Mouse (Mus musculus): Measurements from ENCODE around the gene Hist1h2ag.

DNA sequence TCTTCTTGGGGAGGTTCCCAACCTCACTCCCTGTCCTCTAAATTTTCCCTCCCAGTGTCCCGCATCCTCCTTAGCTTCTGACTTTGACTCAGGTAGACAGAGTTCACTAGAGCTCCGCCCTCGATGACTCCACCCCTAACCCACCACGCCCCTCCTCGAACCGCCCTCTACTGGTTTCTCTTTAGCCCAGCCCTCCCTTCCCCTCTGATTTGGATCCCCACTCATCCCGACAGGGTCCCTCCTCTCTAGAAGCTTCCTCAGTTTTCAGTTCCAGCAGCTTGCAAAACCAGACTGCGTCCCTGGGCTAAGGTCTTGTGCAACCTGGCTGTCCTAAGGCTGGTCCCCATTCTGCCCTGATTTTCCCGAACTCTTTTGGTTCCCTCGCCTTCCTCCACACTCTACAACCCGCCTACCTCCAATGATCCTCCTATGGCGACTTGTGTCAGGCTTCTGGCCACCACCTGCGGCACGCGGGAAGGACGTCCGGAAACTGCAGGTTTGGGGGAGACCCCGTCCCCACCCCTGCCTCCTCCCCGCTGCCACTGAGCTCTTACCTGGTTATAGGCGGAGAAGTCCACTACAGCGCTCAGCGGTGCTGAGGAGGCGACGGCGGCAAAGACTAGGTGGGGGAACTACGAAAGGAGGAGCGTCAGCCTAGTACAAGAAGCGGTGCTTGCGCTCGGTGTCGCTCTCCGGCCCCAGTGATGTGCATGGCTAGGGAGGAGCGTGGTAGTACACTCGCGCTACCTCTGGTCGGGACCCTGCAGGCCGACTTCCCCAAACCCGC, 36.2 kb downstream of the Hist1h2ag start:
- TF ChIP-seq CTCF (IDR thresholded peaks at IDR 0.05; ENCODE audit: low read depth, low read length) (no peak), TAL1 (conservative IDR thresholded peaks at IDR 0.05; ENCODE audit: low read depth, low read length) (no peak)

Data from G1E (cell line).